Mouse (Mus musculus): ENCODE results near the gene Pcbd2. TPM values are rescaled to one million over a fixed set of nuclear protein-coding genes. Genes with fewer than 3 reads are reported as not detected.
A peak's percentile ranks its signal among the peaks of the same experiment; 100 is the strongest.

The Pcbd2 gene
- polyA plus RNA-seq (2012; fragmentation: generic; extraction: Trizol), result 57.4 TPM

- no peak for TF ChIP-seq MAX (IDR thresholded peaks at IDR 0.05; ENCODE audit: low read depth)
- peak; percentile 34 for TF ChIP-seq E2F4 (IDR thresholded peaks at IDR 0.05; ENCODE audit: insufficient read depth)
- no peak for TF ChIP-seq TCF12 (IDR thresholded peaks at IDR 0.05; ENCODE audit: insufficient read depth, poor library complexity, severe bottlenecking)
- TF ChIP-seq POLR2AphosphoS2 (IDR thresholded peaks at IDR 0.05; ENCODE audit: insufficient read length, low read depth), result peak; percentile 87
- TF ChIP-seq REST (IDR thresholded peaks at IDR 0.05; ENCODE audit: insufficient read depth, insufficient read length), result no peak
- no peak for TF ChIP-seq TCF3 (IDR thresholded peaks at IDR 0.05; ENCODE audit: insufficient read length, low read depth)
- TF ChIP-seq MYOG (IDR thresholded peaks at IDR 0.05; ENCODE audit: control insufficient read depth in 1 of 3, insufficient read depth in 1 of 3, insufficient read length in 2 of 3, low read depth in 2 of 3), result peak in 1 of 3 experiments; percentile 39
- TF ChIP-seq USF1 (IDR thresholded peaks at IDR 0.05; ENCODE audit: low read depth), result no peak
- TF ChIP-seq SRF (IDR thresholded peaks at IDR 0.05; ENCODE audit: control insufficient read depth, insufficient read length, low read depth), result no peak
- TF ChIP-seq CEBPB (IDR thresholded peaks at IDR 0.05; ENCODE audit: insufficient read depth, poor library complexity, severe bottlenecking), result no peak
- TF ChIP-seq POLR2A (IDR thresholded peaks at IDR 0.05; ENCODE audit: insufficient read length, low read depth), result peak; percentile 85
- TF ChIP-seq MYOD1 (IDR thresholded peaks at IDR 0.05; ENCODE audit: control insufficient read depth in 1 of 3, insufficient read length in 2 of 3, low read depth in 2 of 3), result peak in 1 of 3 experiments; percentile 54
- no peaks in the 10 kb centered on the region for H3K79me2 ChIP-seq (ENCODE audit: control insufficient read depth, insufficient read depth)
- peak within 1 kb of the TSS; percentile 63 for H3ac ChIP-seq (ENCODE audit: control insufficient read depth, insufficient read length)
- H3K36me3 ChIP-seq (ENCODE audit: control insufficient read depth, insufficient read depth), result peaks cover 18% of the 10 kb centered on the region
- H3K4me2 ChIP-seq (ENCODE audit: low read depth), result peak within 1 kb of the TSS; percentile 91
- no peaks in the 10 kb centered on the region for H3K27me3 ChIP-seq (ENCODE audit: control insufficient read depth, insufficient read depth, insufficient read length)
- peak within 1 kb of the TSS; percentile 73 for H3K4me3 ChIP-seq
Observed at GRCm38 (mm10) chr13:55727120-55727838, at the start of gene Pcbd2. TSS of gene Pcbd2 (plus strand) at chr13:55727368.

DNA sequence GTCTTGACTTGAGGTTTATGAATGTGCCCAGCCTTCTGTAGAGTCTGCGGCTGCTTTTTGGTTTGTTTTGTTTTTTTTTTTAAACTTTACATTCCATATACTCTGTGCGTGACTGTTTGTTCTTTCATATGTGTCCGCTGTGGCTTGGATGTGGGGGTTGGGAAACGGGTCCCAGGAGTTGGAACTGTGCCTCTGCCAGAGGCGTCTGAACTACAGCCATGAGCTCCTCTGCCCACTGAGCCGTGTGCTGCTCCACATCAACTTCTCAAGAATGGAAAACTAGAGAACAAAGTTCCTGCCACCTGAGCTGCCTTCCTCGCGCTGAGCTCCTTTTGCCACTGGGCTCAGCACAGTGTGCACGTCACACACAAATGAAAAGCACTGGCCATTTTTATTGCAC is 45.0 kb upstream of the Pcbd2 start:
- Histone ChIP-seq H3K27me3 (ENCODE audit: control insufficient read depth, insufficient read depth, insufficient read length) (no peaks in the 10 kb centered on the region), H3K36me3 (ENCODE audit: control insufficient read depth, insufficient read depth) (peaks cover 27% of the 10 kb centered on the region), H3K4me2 (ENCODE audit: low read depth) (no peak overlapping the region), H3ac (ENCODE audit: control insufficient read depth, insufficient read length) (no peak overlapping the region), H3K4me3 (no peak overlapping the region), H3K79me2 (ENCODE audit: control insufficient read depth, insufficient read depth) (no peaks in the 10 kb centered on the region)
- TF ChIP-seq SRF (IDR thresholded peaks at IDR 0.05; ENCODE audit: control insufficient read depth, insufficient read length, low read depth), result no peak
- no peak for TF ChIP-seq TCF3 (IDR thresholded peaks at IDR 0.05; ENCODE audit: insufficient read length, low read depth)
- no peak for TF ChIP-seq USF1 (IDR thresholded peaks at IDR 0.05; ENCODE audit: low read depth)
- no peak for TF ChIP-seq TCF12 (IDR thresholded peaks at IDR 0.05; ENCODE audit: insufficient read depth, poor library complexity, severe bottlenecking)
- TF ChIP-seq REST (IDR thresholded peaks at IDR 0.05; ENCODE audit: insufficient read depth, insufficient read length), result no peak
- TF ChIP-seq POLR2A (IDR thresholded peaks at IDR 0.05; ENCODE audit: insufficient read length, low read depth), result no peak
- TF ChIP-seq MYOD1 (IDR thresholded peaks at IDR 0.05; ENCODE audit: control insufficient read depth in 1 of 3, insufficient read length in 2 of 3, low read depth in 2 of 3), result no peak
- no peak for TF ChIP-seq E2F4 (IDR thresholded peaks at IDR 0.05; ENCODE audit: insufficient read depth)
- TF ChIP-seq CEBPB (IDR thresholded peaks at IDR 0.05; ENCODE audit: insufficient read depth, poor library complexity, severe bottlenecking), result no peak
- no peak for TF ChIP-seq POLR2AphosphoS2 (IDR thresholded peaks at IDR 0.05; ENCODE audit: insufficient read length, low read depth)
- no peak for TF ChIP-seq MAX (IDR thresholded peaks at IDR 0.05; ENCODE audit: low read depth)
- no peak for TF ChIP-seq MYOG (IDR thresholded peaks at IDR 0.05; ENCODE audit: control insufficient read depth in 1 of 3, insufficient read depth in 1 of 3, insufficient read length in 2 of 3, low read depth in 2 of 3)

DNA sequence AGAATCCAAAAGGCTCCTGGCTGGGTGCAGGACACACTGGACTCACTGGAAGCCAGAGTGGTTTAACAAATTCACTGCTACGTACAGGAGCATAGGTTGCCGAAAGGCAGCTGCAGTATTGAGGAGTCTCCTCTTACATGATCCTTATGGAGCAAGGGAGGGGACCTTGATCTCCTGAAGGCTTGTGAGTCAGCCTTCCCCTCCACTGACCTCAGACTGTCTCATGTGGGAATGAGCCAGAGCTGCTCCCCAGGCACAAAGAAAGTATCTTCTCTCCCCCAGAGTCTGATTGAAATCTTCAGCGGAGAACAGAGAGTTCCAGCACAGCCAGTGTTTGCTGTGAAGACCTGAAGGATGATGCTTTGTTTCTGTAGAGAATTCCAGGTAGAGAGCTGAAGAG is 43.6 kb upstream of the Pcbd2 start:
- Histone ChIP-seq H3K36me3 (ENCODE audit: control insufficient read depth, insufficient read depth) (peaks cover 16% of the 10 kb centered on the region), H3ac (ENCODE audit: control insufficient read depth, insufficient read length) (no peak overlapping the region), H3K4me3 (no peak overlapping the region), H3K79me2 (ENCODE audit: control insufficient read depth, insufficient read depth) (no peaks in the 10 kb centered on the region), H3K4me2 (ENCODE audit: low read depth) (no peak overlapping the region), H3K27me3 (ENCODE audit: control insufficient read depth, insufficient read depth, insufficient read length) (no peaks in the 10 kb centered on the region)
- TF ChIP-seq TCF3 (IDR thresholded peaks at IDR 0.05; ENCODE audit: insufficient read length, low read depth) (no peak), USF1 (IDR thresholded peaks at IDR 0.05; ENCODE audit: low read depth) (no peak), E2F4 (IDR thresholded peaks at IDR 0.05; ENCODE audit: insufficient read depth) (no peak), REST (IDR thresholded peaks at IDR 0.05; ENCODE audit: insufficient read depth, insufficient read length) (no peak), POLR2AphosphoS2 (IDR thresholded peaks at IDR 0.05; ENCODE audit: insufficient read length, low read depth) (no peak), TCF12 (IDR thresholded peaks at IDR 0.05; ENCODE audit: insufficient read depth, poor library complexity, severe bottlenecking) (no peak), MYOG (IDR thresholded peaks at IDR 0.05; ENCODE audit: control insufficient read depth in 1 of 3, insufficient read depth in 1 of 3, insufficient read length in 2 of 3, low read depth in 2 of 3) (no peak), POLR2A (IDR thresholded peaks at IDR 0.05; ENCODE audit: insufficient read length, low read depth) (no peak), SRF (IDR thresholded peaks at IDR 0.05; ENCODE audit: control insufficient read depth, insufficient read length, low read depth) (no peak), CEBPB (IDR thresholded peaks at IDR 0.05; ENCODE audit: insufficient read depth, poor library complexity, severe bottlenecking) (no peak), MAX (IDR thresholded peaks at IDR 0.05; ENCODE audit: low read depth) (no peak), MYOD1 (IDR thresholded peaks at IDR 0.05; ENCODE audit: control insufficient read depth in 1 of 3, insufficient read length in 2 of 3, low read depth in 2 of 3) (no peak)

GRCm38 (mm10) chr13:55686107-55686633 is 41.0 kb upstream of the Pcbd2 start:
- H3K36me3 ChIP-seq (ENCODE audit: control insufficient read depth, insufficient read depth), result peaks cover 4% of the 10 kb centered on the region
- H3K79me2 ChIP-seq (ENCODE audit: control insufficient read depth, insufficient read depth), result no peaks in the 10 kb centered on the region
- H3ac ChIP-seq (ENCODE audit: control insufficient read depth, insufficient read length), result no peak overlapping the region
- H3K4me2 ChIP-seq (ENCODE audit: low read depth), result no peak overlapping the region
- TF ChIP-seq REST (IDR thresholded peaks at IDR 0.05; ENCODE audit: insufficient read depth, insufficient read length), result no peak
- TF ChIP-seq POLR2A (IDR thresholded peaks at IDR 0.05; ENCODE audit: insufficient read length, low read depth), result no peak
- TF ChIP-seq CEBPB (IDR thresholded peaks at IDR 0.05; ENCODE audit: insufficient read depth, poor library complexity, severe bottlenecking), result no peak
- no peak for TF ChIP-seq SRF (IDR thresholded peaks at IDR 0.05; ENCODE audit: control insufficient read depth, insufficient read length, low read depth)
- no peak for TF ChIP-seq MAX (IDR thresholded peaks at IDR 0.05; ENCODE audit: low read depth)
- TF ChIP-seq USF1 (IDR thresholded peaks at IDR 0.05; ENCODE audit: low read depth), result no peak
- H3K27me3 ChIP-seq (ENCODE audit: control insufficient read depth, insufficient read depth, insufficient read length), result no peaks in the 10 kb centered on the region
- no peak overlapping the region for H3K4me3 ChIP-seq
